Mouse (Mus musculus) intestine, embryonic 15.5 days (tissue): Measurements from ENCODE around the gene Ripk1. TPM values are rescaled to one million over a fixed set of nuclear protein-coding genes. Genes with fewer than 3 reads are reported as not detected.

Source experiments
- ATAC-seq: fragments of 200-750 bp; cut with Nextera tagmentation; 2 replicates; pipeline ENCODE4 v1.8.0; 2017; ENCODE audit warnings: moderate TSS enrichment, moderate library complexity
- H3K27ac ChIP-seq: fragments of 300-500 bp; sonication (generic); 2 replicates; pipeline ENCODE4 v1.5.1; 2015; ENCODE audit warnings: mild to moderate bottlenecking, inconsistent platforms
- H3K27me3 ChIP-seq: fragments of 300-500 bp; sonication (generic); replicated peaks from 2 replicates; pipeline ENCODE4 v1.6.1; 2015; ENCODE audit warnings: inconsistent platforms
- H3K36me3 ChIP-seq: fragments of 300-500 bp; sonication (generic); 2 replicates; pipeline ENCODE4 v1.6.1; 2015; ENCODE audit warnings: inconsistent platforms
- H3K4me1 ChIP-seq: fragments of 300-500 bp; sonication (generic); replicated peaks from 2 replicates; pipeline ENCODE4 v1.6.1; 2015; ENCODE audit warnings: inconsistent platforms
- H3K4me2 ChIP-seq: fragments of 300-500 bp; sonication (generic); replicated peaks from 2 replicates; pipeline ENCODE4 v1.6.1; 2015; ENCODE audit warnings: mild to moderate bottlenecking, inconsistent platforms
- H3K4me3 ChIP-seq: fragments of 300-500 bp; sonication (generic); replicated peaks from 2 replicates; pipeline ENCODE4 v1.5.1; 2015; ENCODE audit warnings: inconsistent platforms
- H3K9ac ChIP-seq: fragments of 300-500 bp; sonication (generic); 2 replicates; pipeline ENCODE4 v1.6.1; 2015; ENCODE audit warnings: inconsistent platforms
- H3K9me3 ChIP-seq: fragments of 300-500 bp; sonication (generic); 2 replicates; pipeline ENCODE4 v1.6.1; 2016; ENCODE audit warnings: inconsistent platforms
- WGBS: fragments of 180-500 bp; shearing (Covaris S2); methylation state at CpG from one replicate; pipeline ENCODE4 v1.1.7; 2015; 5-methylcytosine and 5-hydroxymethylcytosine counted together
- polyA plus RNA-seq: library from polyadenylated mRNA; unstranded; fragments of >200 nt; fragmentation: Nextera tagmentation; extraction: Ambion mirVana; gene quantifications from 2 replicates; pipeline ENCODE4 v1.2.1, GENCODE M21; 2015

The Ripk1 gene
- polyA plus RNA-seq: 20.4 and 20.8 TPM in 2 replicates

- WGBS: under 1% methylated on average over 92 of the region's 92 CpGs
- Histone ChIP-seq H3K27ac (peak within 1 kb of the TSS; percentile 86), H3K9ac (peak within 1 kb of the TSS; percentile 67), H3K4me1 (no peaks in the 10 kb centered on the region; the same call in 1 of the 2 replicates), H3K27me3 (no peaks in the 10 kb centered on the region), H3K36me3 (no peaks in the 10 kb centered on the region), H3K4me3 (peak within 1 kb of the TSS; percentile 83), H3K9me3 (no peaks in the 10 kb centered on the region), H3K4me2 (peak within 1 kb of the TSS; percentile 76)
- ATAC-seq: peak; percentile 99
Observed at GRCm38 (mm10) chr13:34002058-34003006, at the start of gene Ripk1, which contains the start of gene Serpinb6a. Gene Ripk1 (plus strand): TSS chr13:34002363. Gene Serpinb6a (minus strand): TSS chr13:34002794.

DNA sequence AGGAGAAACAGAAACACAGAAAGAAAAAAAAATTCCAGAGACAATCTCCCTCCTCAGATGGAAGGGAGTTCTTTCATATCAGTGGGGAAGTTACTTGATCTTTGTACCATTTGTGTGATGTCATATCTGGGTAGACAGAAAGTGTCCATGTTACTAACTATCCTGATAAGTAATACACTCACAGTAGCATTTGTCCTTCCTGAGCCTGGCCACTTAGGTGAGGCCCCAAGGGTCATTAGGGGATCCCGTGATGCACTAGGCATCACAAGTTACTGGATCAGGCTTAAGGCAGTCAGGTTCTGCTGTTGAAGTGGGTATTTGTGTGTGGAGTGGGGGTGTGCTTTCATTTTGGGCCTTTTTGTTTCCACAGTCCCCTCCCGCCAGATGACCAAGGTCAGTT lies 49.2 kb upstream of the Ripk1 start:
- 81% methylated on average over 2 of the region's 2 CpGs for WGBS
- Histone ChIP-seq H3K4me3 (no peak overlapping the region), H3K36me3 (no peaks in the 10 kb centered on the region), H3K4me2 (no peak overlapping the region), H3K4me1 (no peaks in the 10 kb centered on the region), H3K9ac (no peak overlapping the region), H3K27me3 (no peaks in the 10 kb centered on the region), H3K27ac (no peak overlapping the region), H3K9me3 (no peaks in the 10 kb centered on the region)
- ATAC-seq: no peak

DNA sequence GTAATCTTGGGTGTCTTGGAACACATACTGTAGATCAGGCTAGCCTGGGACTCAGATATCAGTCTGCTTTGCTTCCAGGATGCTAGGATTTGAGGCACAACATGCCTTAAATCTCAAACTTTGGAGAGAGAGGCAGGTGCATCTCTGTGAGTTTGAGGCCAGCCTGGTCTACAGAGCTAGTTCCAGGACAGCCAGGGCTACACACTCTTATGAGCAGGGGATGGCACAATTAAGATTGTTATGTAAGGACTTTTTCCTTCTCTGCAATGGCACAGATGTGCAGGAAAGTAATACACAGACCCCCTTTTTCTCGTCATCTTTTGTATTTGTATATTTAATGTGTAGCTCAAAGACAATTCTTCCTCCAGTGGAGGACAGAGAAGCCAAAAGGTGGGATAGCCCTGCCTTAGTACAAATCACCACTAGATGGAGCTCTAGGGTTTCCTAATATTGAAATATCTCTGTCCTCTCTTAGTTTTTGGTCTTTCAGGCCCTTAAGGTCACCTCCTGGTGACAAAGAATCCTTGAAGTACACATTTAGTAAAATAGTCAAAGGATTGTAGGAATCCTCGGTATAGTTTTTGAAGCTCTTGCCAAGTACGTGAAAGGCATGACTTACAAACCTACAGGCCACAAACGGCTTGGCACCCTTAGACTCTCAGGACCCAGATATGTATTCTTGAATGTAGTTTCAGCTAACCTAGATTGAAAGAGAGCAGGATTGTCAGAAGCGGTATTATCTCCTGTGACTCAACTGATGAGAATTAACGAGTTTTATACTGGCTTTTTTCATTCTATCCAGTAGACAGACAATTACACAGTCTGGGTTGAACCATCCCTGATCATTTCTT lies 45.4 kb upstream of the Ripk1 start:
- ATAC-seq: peak; percentile 63; the same call in 1 of the 2 replicates
- H3K27ac ChIP-seq: no peak overlapping the region
- 42% methylated on average over 6 of the region's 6 CpGs for WGBS

GRCm38 (mm10) chr13:33959771-33960170 lies 42.4 kb upstream of the Ripk1 start:
- Histone ChIP-seq H3K9ac (no peak overlapping the region), H3K27me3 (no peaks in the 10 kb centered on the region), H3K36me3 (no peaks in the 10 kb centered on the region), H3K9me3 (no peaks in the 10 kb centered on the region), H3K27ac (no peak overlapping the region), H3K4me2 (no peak overlapping the region), H3K4me3 (no peak overlapping the region), H3K4me1 (no peaks in the 10 kb centered on the region)
- ATAC-seq: no peak
- WGBS: 89% methylated on average over 2 of the region's 2 CpGs

More for the DNA sequence above, 45.4 kb upstream of the Ripk1 start:
- no peak overlapping the region for H3K4me3 ChIP-seq
- no peak overlapping the region for H3K9ac ChIP-seq
- no peaks in the 10 kb centered on the region for H3K27me3 ChIP-seq
- no peaks in the 10 kb centered on the region for H3K4me1 ChIP-seq
- no peak overlapping the region for H3K4me2 ChIP-seq
- no peaks in the 10 kb centered on the region for H3K36me3 ChIP-seq
- H3K9me3 ChIP-seq: no peaks in the 10 kb centered on the region

- 2% methylated on average over 22 of the region's 22 CpGs for WGBS
- peak; percentile 93 for ATAC-seq
- H3K4me2 ChIP-seq: peak within 1 kb of the TSS; percentile 69
- peaks cover 10% of the 10 kb centered on the region; the same call in 1 of the 2 replicates for H3K4me1 ChIP-seq
- peak within 1 kb of the TSS; percentile 62 for H3K9ac ChIP-seq
- H3K27ac ChIP-seq: peak within 1 kb of the TSS; percentile 98
- no peaks in the 10 kb centered on the region for H3K27me3 ChIP-seq
- H3K36me3 ChIP-seq: no peaks in the 10 kb centered on the region
- no peaks in the 10 kb centered on the region for H3K9me3 ChIP-seq
- H3K4me3 ChIP-seq: peak within 1 kb of the TSS; percentile 58
Observed at GRCm38 (mm10) chr13:33964206-33965046, 37.7 kb upstream of the Ripk1 start, which contains the start of gene Nqo2. Gene Nqo2 (plus strand): TSS chr13:33964687.

GRCm38 (mm10) chr13:33965056-33966024 lies 36.8 kb upstream of the Ripk1 start:
- H3K4me2 ChIP-seq: peak overlapping the region; percentile 69
- 13% methylated on average over 14 of the region's 14 CpGs for WGBS
- H3K27ac ChIP-seq: peak overlapping the region; percentile 98
- peak; percentile 79 for ATAC-seq
- H3K9ac ChIP-seq: peak overlapping the region; percentile 62
- peaks cover 10% of the 10 kb centered on the region; the same call in 1 of the 2 replicates for H3K4me1 ChIP-seq
- H3K36me3 ChIP-seq: no peaks in the 10 kb centered on the region
- peak overlapping the region; percentile 58 for H3K4me3 ChIP-seq
- H3K9me3 ChIP-seq: no peaks in the 10 kb centered on the region
- no peaks in the 10 kb centered on the region for H3K27me3 ChIP-seq

DNA sequence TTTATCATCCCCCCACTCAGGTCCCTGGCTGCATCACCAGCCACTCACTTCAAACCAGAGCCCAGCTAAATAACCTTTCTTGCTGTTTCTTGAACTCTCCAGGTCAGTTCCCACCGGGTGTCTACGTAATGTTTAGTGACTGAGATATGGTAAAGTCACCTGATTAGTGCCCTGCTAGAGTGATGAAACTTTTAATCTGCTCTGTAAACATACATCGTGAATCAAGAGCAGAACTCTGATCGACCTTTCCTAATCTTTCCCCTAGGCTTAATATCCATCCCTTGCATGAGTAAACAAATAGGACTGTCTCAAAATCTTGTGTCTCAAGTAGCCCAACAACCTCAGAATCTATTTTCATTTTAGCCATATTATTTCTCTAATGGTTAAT lies 36.1 kb upstream of the Ripk1 start:
- peak overlapping the region; percentile 98; the same call in 1 of the 2 replicates for H3K27ac ChIP-seq
- H3K4me1 ChIP-seq: peaks cover 10% of the 10 kb centered on the region; the same call in 1 of the 2 replicates
- H3K4me3 ChIP-seq: peak overlapping the region; percentile 58; the same call in 1 of the 2 replicates
- WGBS: 38% methylated on average over 4 of the region's 4 CpGs
- no peak overlapping the region for H3K9ac ChIP-seq
- no peaks in the 10 kb centered on the region for H3K27me3 ChIP-seq
- no peaks in the 10 kb centered on the region for H3K36me3 ChIP-seq
- H3K4me2 ChIP-seq: peak overlapping the region; percentile 69
- no peaks in the 10 kb centered on the region for H3K9me3 ChIP-seq
- ATAC-seq: peak; percentile 23; the same call in 1 of the 2 replicates

- H3K9ac ChIP-seq: no peak overlapping the region
- H3K27ac ChIP-seq: no peak overlapping the region
- ATAC-seq: no peak
- H3K4me2 ChIP-seq: no peak overlapping the region
- H3K4me3 ChIP-seq: no peak overlapping the region
- peaks cover 10% of the 10 kb centered on the region; the same call in 1 of the 2 replicates for H3K4me1 ChIP-seq
- no peaks in the 10 kb centered on the region for H3K36me3 ChIP-seq
- no peaks in the 10 kb centered on the region for H3K27me3 ChIP-seq
- no peaks in the 10 kb centered on the region for H3K9me3 ChIP-seq
Observed at GRCm38 (mm10) chr13:33966574-33966973, 35.6 kb upstream of the Ripk1 start.

DNA sequence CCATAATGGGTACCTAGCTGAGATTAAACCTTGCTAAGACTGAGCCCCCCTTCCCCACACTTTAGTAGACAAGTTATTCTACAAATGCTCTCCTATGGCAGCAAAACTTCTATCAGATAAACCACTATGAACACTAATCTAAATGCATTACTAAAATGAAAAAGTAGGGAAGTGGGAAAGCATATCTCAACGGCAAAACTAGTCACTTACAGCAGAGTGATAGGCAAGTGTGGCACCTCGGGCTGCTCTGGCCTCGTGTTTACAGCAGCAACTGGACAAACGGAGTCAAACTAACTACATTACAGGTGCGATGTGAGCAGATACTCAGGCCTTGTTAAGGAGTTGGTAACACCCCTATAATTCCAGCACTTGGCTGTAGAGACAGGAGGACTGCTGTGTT lies 12.5 kb upstream of the Ripk1 start:
- WGBS: 77% methylated on average over 5 of the region's 5 CpGs
- H3K4me2 ChIP-seq: no peak overlapping the region
- no peak for ATAC-seq
- no peaks in the 10 kb centered on the region for H3K9me3 ChIP-seq
- H3K27ac ChIP-seq: no peak overlapping the region
- no peak overlapping the region for H3K4me3 ChIP-seq
- H3K36me3 ChIP-seq: peaks cover 4% of the 10 kb centered on the region; the same call in 1 of the 2 replicates
- no peaks in the 10 kb centered on the region for H3K27me3 ChIP-seq
- H3K9ac ChIP-seq: no peak overlapping the region
- no peaks in the 10 kb centered on the region for H3K4me1 ChIP-seq

- ATAC-seq: peak; percentile 56; the same call in 1 of the 2 replicates
- no peaks in the 10 kb centered on the region for H3K36me3 ChIP-seq
- WGBS: 26% methylated on average over 1 of the region's 1 CpGs
- no peak overlapping the region for H3K4me2 ChIP-seq
- no peak overlapping the region for H3K4me3 ChIP-seq
- no peaks in the 10 kb centered on the region for H3K4me1 ChIP-seq
- H3K9ac ChIP-seq: no peak overlapping the region
- H3K27me3 ChIP-seq: no peaks in the 10 kb centered on the region
- no peaks in the 10 kb centered on the region for H3K9me3 ChIP-seq
- no peak overlapping the region for H3K27ac ChIP-seq
Observed at GRCm38 (mm10) chr13:33995197-33995596, 7.0 kb upstream of the Ripk1 start.
